Mouse (Mus musculus): ENCODE data around the gene Stx5a. TPM values are rescaled to one million over a fixed set of nuclear protein-coding genes. Genes with fewer than 3 reads are reported as not detected.
A peak's percentile ranks its signal among the peaks of the same experiment; 100 is the strongest.

Gene Stx5a
- total RNA-seq, 2 experiments from 2014 or later = 68.1 to 69.0 TPM

GRCm38 (mm10) chr19:8735389-8736159 lies 5.6 kb upstream of the Stx5a start, which contains the start of gene Wdr74:
TSS of gene Wdr74 (plus strand) at chr19:8735827.
- peak; percentile 89 to 95 for DNase-seq (ENCODE audit: extremely low spot score in 1 of 2, low spot score in 2 of 2)
- intact Hi-C loops (cut with DNase I) = no loop called here

GRCm38 (mm10) chr19:8736160-8736467 lies 5.1 kb upstream of the Stx5a start:
- no peak for DNase-seq (ENCODE audit: extremely low spot score in 1 of 2, low spot score in 2 of 2)
- intact Hi-C loops (cut with DNase I) = no loop called here

DNA sequence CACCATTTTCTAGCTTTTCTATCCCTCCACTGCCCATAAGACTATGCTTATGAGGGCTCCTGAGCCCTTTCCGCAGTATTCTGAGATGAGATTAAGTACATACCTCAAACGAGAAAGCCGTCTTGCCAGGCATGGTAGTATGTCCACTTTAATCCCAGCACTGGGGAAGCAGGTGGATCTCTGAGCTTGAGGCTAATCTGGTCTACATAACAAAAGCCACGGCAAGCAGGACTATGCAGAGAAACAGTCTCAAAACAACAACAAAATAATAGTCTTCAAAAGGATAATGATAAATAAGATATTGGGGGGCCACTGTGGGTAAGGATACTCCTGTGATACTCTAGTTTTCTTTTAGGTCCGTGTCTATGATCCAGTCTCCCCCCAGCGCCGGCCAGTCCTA lies 2.3 kb upstream of the Stx5a start:
- DNase-seq (ENCODE audit: extremely low spot score in 1 of 2, low spot score in 2 of 2) = no peak
- intact Hi-C loops (cut with DNase I) = no loop called here

GRCm38 (mm10) chr19:8739646-8740045 lies 1.6 kb upstream of the Stx5a start:
- intact Hi-C loops (cut with DNase I) = no loop called here
- DNase-seq (ENCODE audit: extremely low spot score in 1 of 2, low spot score in 2 of 2) = no peak

DNA sequence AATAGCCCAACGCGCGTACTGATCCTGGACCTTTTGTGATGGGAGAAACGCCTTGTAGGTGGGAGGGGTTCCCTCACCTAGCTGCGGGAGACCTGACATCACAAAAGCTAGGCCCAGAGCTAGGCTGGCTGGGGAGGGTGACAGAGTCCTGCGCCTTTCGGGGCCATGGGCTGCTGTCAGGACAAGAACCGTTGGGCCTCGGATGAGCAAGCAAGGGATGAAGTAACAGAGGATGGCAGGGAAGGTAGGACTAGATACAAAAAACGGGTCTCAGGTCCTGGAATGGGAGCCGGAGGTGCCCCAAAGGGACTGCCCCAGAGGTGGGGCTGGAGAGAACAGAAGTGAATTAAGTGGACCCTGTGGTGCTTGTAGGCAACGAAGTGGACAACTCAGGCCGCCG lies 610 bp upstream of the Stx5a start, which contains the start of gene 1700092M07Rik:
TSS of gene 1700092M07Rik (plus strand) at position 116 of the 400 bp plus-strand sequence.
- intact Hi-C loops (cut with DNase I) = no loop called here

DNA sequence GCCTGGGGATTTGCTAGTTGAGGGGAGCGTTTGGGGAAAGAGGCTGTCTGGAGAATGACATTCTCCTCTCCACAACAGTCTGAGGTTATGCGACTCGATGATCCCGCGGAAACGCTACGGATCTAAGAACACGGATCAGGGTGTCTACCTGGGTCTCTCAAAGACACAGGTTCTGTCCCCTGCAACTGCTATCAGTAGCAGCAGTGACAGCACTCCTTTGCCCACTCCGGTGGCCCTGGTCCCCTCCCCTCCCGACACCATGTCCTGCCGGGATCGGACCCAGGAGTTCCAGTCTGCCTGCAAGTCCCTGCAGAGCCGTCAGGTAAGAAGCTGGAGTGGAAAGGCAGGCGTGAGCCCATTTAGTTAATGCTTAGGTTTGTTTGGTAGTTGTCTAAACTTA lies 963 bp downstream of the Stx5a start:
- DNase-seq (ENCODE audit: extremely low spot score in 1 of 2, low spot score in 2 of 2) = no peak
- intact Hi-C loops (cut with DNase I) = no loop called here

More for the DNA sequence above, 610 bp upstream of the Stx5a start, which contains the start of gene 1700092M07Rik:
- peak in 1 of 2 experiments; percentile 33 for DNase-seq (ENCODE audit: extremely low spot score in 1 of 2, low spot score in 2 of 2)

DNA sequence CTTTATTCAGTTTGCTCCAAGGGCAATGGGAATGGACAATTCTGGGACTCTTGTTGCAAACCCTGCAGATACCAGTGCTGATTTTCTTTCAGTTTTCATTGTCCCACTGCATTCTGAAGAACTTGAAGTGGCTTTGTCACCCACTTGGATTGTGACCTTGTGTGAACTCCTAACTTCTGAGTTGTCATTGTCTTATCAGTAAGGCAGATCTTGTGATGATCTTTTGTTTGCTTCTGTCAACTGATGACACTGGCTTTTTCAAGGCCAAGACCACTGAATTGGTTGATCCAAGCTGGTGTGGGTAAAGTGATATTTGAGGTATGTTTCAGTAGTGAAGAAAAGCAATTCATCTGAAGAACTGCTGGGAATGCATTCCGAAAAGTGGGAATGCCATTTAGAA lies 4.2 kb downstream of the Stx5a start:
- DNase-seq (ENCODE audit: extremely low spot score in 1 of 2, low spot score in 2 of 2) = no peak
- intact Hi-C loops (cut with DNase I) = no loop called here

GRCm38 (mm10) chr19:8747368-8747767 lies 6.2 kb downstream of the Stx5a start:
- DNase-seq (ENCODE audit: extremely low spot score in 1 of 2, low spot score in 2 of 2) = no peak
- intact Hi-C loops (cut with DNase I) = no loop called here

- intact Hi-C loops (cut with DNase I) = loop anchor here (10.0 kb wide), 1 partner anchor 159 kb away; no protein-coding TSS in a partner anchor
- no peak for DNase-seq (ENCODE audit: extremely low spot score in 1 of 2, low spot score in 2 of 2)
These were observed 14.4 kb downstream of the Stx5a start for GRCm38 (mm10) chr19:8755652-8756051.

- intact Hi-C loops (cut with DNase I) = loop anchor here (10.0 kb wide), 1 partner anchor 158 kb away; no protein-coding TSS in a partner anchor
- DNase-seq (ENCODE audit: extremely low spot score in 1 of 2, low spot score in 2 of 2) = peak; percentile 87 to 95
These were observed 15.6 kb downstream of the Stx5a start, which contains the start of gene Nxf1 for GRCm38 (mm10) chr19:8756635-8757387. TSS of gene Nxf1 (plus strand) at chr19:8757073.

DNA sequence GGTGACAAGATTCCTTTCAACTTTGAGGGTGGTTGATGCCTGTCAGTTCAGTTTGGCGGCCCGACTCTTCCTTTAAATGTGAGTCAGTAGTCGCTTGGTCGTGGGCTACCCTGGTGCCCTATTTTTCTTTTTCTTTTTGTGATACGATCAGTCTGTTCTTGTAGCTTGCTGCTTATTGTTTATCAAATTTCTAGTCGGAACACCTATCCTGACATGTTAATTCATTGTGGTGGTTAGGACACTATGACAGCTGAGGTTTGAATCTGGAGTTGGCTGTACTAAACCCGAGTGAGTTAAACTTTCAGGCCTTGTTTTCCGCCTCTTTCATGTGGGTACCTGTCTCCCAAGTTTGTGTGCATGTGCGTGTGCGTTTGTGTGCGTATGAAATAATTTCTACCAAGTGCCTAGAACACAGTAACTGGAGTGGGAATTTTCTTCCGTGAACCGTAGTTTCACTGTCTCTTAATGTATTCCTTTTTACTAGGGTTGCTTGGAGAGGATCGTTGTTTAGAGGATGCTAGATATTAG lies 16.3 kb downstream of the Stx5a start:
- intact Hi-C loops (cut with DNase I) = loop anchor here (10.0 kb wide), 1 partner anchor 157 kb away; no protein-coding TSS in a partner anchor
- DNase-seq (ENCODE audit: extremely low spot score in 1 of 2, low spot score in 2 of 2) = no peak

DNA sequence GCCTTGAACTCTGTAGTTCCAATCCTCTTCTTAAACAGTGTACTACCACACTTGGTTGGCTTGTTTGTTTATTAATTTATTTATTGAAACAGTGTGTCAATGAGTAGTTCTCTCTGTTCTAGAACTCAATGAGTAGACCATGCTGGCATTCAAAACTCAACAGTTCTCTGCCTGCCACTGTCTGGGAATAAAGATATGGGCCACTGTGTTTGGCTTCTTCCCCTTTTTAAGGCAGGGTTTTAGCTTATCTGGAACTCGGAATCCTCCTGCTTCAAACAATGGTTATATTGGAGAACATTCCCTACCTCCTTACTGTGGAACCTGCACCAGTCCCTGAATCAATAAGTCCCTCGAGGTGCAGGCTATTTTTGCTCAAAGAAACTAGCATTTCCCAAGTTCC lies 17.7 kb downstream of the Stx5a start:
- intact Hi-C loops (cut with DNase I) = loop anchor here (10.0 kb wide), 1 partner anchor 156 kb away; no protein-coding TSS in a partner anchor
- no peak for DNase-seq (ENCODE audit: extremely low spot score in 1 of 2, low spot score in 2 of 2)

DNA sequence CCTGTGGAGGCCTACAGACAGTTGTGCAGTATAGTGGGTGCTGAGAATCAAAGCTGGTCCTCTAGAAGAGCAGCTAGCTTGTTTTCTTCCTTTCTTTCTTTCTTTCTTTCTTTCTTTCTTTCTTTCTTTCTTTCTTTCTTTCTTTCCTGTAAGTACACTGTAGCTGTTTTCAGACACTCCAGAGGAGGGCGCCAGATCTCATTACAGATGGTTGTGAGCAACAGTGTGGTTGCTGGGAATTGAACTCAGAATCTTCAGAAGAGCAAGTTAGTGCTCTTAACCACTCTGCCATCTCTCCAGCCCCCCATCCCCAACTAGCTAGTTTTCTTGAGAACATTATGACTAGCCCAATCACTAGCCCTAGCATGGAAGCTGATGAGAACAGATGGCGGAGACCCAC lies 19.5 kb downstream of the Stx5a start:
- DNase-seq (ENCODE audit: extremely low spot score in 1 of 2, low spot score in 2 of 2) = no peak
- intact Hi-C loops (cut with DNase I) = no loop called here

DNA sequence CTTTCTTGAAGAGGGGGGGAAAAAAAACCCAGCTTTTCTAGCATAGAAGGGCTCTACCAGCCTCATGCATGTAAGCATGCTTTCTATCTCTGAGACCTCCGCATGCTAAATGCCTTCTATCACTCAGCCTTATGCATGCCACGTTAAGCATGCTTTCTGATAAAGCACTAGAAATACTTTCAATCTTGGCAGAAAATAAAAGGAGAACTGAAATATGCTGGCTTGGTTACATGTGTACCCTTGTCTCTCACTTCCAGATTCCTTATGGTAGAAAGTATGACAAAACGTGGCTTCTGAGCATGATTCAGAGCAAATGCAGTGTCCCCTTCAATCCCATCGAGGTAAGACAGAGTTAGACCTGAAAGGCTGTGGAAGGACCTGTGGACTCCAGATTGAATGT lies 22.1 kb downstream of the Stx5a start:
- no peak for DNase-seq (ENCODE audit: extremely low spot score in 1 of 2, low spot score in 2 of 2)
- intact Hi-C loops (cut with DNase I) = no loop called here

DNA sequence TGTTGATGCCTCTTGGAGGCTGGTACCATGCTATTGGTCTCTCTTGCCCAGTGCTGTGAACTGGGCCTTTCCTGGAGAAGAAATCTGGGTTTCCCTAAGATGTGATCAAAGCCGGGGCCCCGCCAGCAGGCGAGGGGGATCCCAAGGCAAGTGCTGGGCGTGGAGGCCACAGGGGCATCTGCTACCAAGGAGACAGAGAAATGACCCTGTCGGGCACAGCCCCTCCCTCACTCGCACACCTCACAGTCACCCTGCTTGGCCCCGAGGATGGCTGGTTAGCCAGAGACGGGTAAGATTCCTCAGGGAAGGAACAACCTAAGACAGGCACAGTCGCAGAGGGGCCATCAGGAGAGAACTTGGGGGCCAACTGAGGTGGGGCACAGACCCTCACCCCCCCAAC lies 24.3 kb downstream of the Stx5a start:
- intact Hi-C loops (cut with DNase I) = no loop called here
- no peak for DNase-seq (ENCODE audit: extremely low spot score in 1 of 2, low spot score in 2 of 2)

DNA sequence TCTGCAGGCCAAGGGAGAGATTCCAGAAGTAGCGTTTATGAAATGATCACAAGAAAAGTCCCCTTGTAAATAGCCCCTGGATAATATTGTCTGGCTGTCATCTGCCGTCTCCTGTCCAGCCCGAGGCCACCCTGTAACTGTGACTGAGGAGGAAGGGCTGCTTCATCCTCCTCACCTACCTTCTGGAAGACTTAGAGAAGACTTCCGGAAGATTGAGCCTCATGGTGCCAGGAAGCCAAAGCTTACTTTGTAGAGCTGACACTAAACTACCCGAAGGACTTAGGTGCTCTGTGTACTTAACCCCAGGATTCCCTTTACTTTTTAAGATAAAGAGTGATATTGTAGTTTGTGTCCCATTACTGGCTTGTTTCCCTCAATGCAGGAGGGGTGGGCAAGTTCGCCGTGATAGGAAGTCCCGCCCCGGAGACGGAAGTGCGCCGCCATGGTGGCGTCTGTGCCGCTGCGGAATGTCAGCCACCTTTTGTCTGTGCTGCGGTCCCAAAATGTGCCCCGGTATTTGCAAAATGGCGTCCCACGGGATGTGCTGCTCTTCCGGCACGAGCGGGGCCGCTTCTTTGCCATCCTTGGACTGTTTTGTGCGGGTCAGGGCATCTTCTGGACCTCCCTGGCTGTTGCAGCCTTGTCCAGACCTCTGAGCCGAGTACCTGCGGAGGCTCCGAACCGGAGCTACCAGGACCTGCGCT lies 29.5 kb downstream of the Stx5a start, which contains the start of gene Tmem223:
TSS of gene Tmem223 (plus strand) at position 430 of the 704 bp plus-strand sequence.
- peak; percentile 69 to 89 for DNase-seq (ENCODE audit: extremely low spot score in 1 of 2, low spot score in 2 of 2)
- intact Hi-C loops (cut with DNase I) = loop anchor here (5.0 kb wide), 1 partner anchor 47 kb away; the partner anchor contains the start of gene Ttc9c

GRCm38 (mm10) chr19:8772996-8773395 lies 31.8 kb downstream of the Stx5a start:
- intact Hi-C loops (cut with DNase I) = loop anchor here (5.0 kb wide), 1 partner anchor 44 kb away; the partner anchor contains the start of gene Ttc9c
- no peak for DNase-seq (ENCODE audit: extremely low spot score in 1 of 2, low spot score in 2 of 2)

DNA sequence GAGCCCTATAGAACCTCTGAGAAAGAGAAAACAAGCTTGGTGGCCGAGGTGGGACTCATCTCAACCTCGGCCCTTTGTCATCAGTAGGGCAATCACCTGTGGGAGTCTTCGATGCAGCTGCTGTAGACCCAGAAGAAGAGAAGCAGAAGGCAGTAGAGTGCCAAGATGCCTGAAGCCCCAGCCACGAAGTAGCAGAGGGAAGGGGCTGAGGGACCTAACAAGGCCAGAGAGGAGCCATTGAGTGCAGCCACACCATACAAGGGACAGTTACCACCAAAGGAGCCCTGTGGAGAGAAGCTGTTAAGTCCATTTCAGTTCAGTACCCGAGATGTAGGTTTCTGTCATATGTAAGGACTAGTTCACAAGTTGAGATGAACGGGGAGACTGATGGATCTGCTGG lies 32.2 kb downstream of the Stx5a start:
- intact Hi-C loops (cut with DNase I) = loop anchor here (5.0 kb wide), 1 partner anchor 44 kb away; the partner anchor contains the start of gene Ttc9c
- no peak for DNase-seq (ENCODE audit: extremely low spot score in 1 of 2, low spot score in 2 of 2)

Data from left cerebral cortex, postnatal 10 days (tissue).